Mouse (Mus musculus) stomach, postnatal 0 days (tissue): ENCODE data around the gene Adgrg4.
A peak's percentile ranks its signal among the peaks of the same experiment; 100 is the strongest.

Source experiments
- CTCF ChIP-seq: IDR thresholded peaks from 2 replicates; pipeline ENCODE4 v1.5.1; 2016; ENCODE audit warnings: antibody characterized with exemption, low read depth, mild to moderate bottlenecking, moderate library complexity
- EP300 ChIP-seq: optimal IDR thresholded peaks from 2 replicates; pipeline ENCODE3; 2016; ENCODE audit warnings: antibody characterized with exemption

GRCm38 (mm10) chrX:56841255-56841654, 28.7 kb upstream of the Adgrg4 start:
- TF ChIP-seq CTCF: peak; percentile 45
- TF ChIP-seq EP300: no peak
